Mouse (Mus musculus): ENCODE measurements around the gene Hmgb1.

Gene Hmgb1

GRCm38 (mm10) chr5:149104096-149104725 is 80.1 kb downstream of the Hmgb1 start:
- no peak for DNase-seq (ENCODE audit: low spot score in 2 of 2)

GRCm38 (mm10) chr5:149101869-149102268 is 82.4 kb downstream of the Hmgb1 start:
- DNase-seq (ENCODE audit: low spot score in 2 of 2) = no peak

GRCm38 (mm10) chr5:149100091-149100490 is 84.2 kb downstream of the Hmgb1 start:
- DNase-seq (ENCODE audit: low spot score in 2 of 2) = no peak

- DNase-seq (ENCODE audit: low spot score in 2 of 2) = no peak
These were observed 85.3 kb downstream of the Hmgb1 start for GRCm38 (mm10) chr5:149099009-149099408.

- DNase-seq (ENCODE audit: low spot score in 2 of 2) = no peak
These were observed 86.4 kb downstream of the Hmgb1 start for GRCm38 (mm10) chr5:149097841-149098240.

- no peak for DNase-seq (ENCODE audit: low spot score in 2 of 2)
These were observed 88.0 kb downstream of the Hmgb1 start for GRCm38 (mm10) chr5:149096284-149096683.

GRCm38 (mm10) chr5:149092926-149093325 is 91.4 kb downstream of the Hmgb1 start:
- DNase-seq (ENCODE audit: low spot score in 2 of 2) = no peak

- no peak for DNase-seq (ENCODE audit: low spot score in 2 of 2)
These were observed 91.8 kb downstream of the Hmgb1 start for GRCm38 (mm10) chr5:149092526-149092925.

GRCm38 (mm10) chr5:149091256-149091655 is 93.0 kb downstream of the Hmgb1 start:
- DNase-seq (ENCODE audit: low spot score in 2 of 2) = peak; percentile 10 to 20

GRCm38 (mm10) chr5:149089860-149090259 is 94.4 kb downstream of the Hmgb1 start:
- DNase-seq (ENCODE audit: low spot score in 2 of 2) = no peak

GRCm38 (mm10) chr5:149089456-149089855 is 94.8 kb downstream of the Hmgb1 start:
- no peak for DNase-seq (ENCODE audit: low spot score in 2 of 2)

GRCm38 (mm10) chr5:149088891-149089290 is 95.4 kb downstream of the Hmgb1 start:
- DNase-seq (ENCODE audit: low spot score in 2 of 2) = no peak

- DNase-seq (ENCODE audit: low spot score in 2 of 2) = no peak
These were observed 96.1 kb downstream of the Hmgb1 start for GRCm38 (mm10) chr5:149088149-149088548.

- no peak for DNase-seq (ENCODE audit: low spot score in 2 of 2)
These were observed 97.7 kb downstream of the Hmgb1 start for GRCm38 (mm10) chr5:149086382-149087244.

GRCm38 (mm10) chr5:149080466-149080865 is 103.8 kb downstream of the Hmgb1 start:
- no peak for DNase-seq (ENCODE audit: low spot score in 2 of 2)

- no peak for DNase-seq (ENCODE audit: low spot score in 2 of 2)
These were observed 104.5 kb downstream of the Hmgb1 start for GRCm38 (mm10) chr5:149079758-149080150.

GRCm38 (mm10) chr5:149079018-149079757 is 105.1 kb downstream of the Hmgb1 start:
- DNase-seq (ENCODE audit: low spot score in 2 of 2) = peak; percentile 18 to 37

- DNase-seq (ENCODE audit: low spot score in 2 of 2) = no peak
These were observed 107.2 kb downstream of the Hmgb1 start for GRCm38 (mm10) chr5:149077136-149077535.

- DNase-seq (ENCODE audit: low spot score in 2 of 2) = no peak
These were observed 112.7 kb downstream of the Hmgb1 start for GRCm38 (mm10) chr5:149071546-149071945.

- no peak for DNase-seq (ENCODE audit: low spot score in 2 of 2)
These were observed 115.5 kb downstream of the Hmgb1 start for GRCm38 (mm10) chr5:149068745-149069144.

- DNase-seq (ENCODE audit: low spot score in 2 of 2) = no peak
These were observed 116.0 kb downstream of the Hmgb1 start for GRCm38 (mm10) chr5:149068247-149068740.

- DNase-seq (ENCODE audit: low spot score in 2 of 2) = no peak
These were observed 116.8 kb downstream of the Hmgb1 start for GRCm38 (mm10) chr5:149067501-149067961.
